Mouse (Mus musculus) thymus, adult 2 months (tissue): Measurements from ENCODE around the gene Pla2g15. TPM values are rescaled to one million over a fixed set of nuclear protein-coding genes. Genes with fewer than 3 reads are reported as not detected.

Experiments
- DNase-seq: peaks from one replicate; pipeline ENCODE4 v3.0.0; 2021
- H3K27ac ChIP-seq: fragments of 200-500 bp; 2 replicates; pipeline ENCODE4 v1.5.1; 2012; ENCODE audit warnings: low read length, control low read depth; ENCODE audit not compliant: control insufficient read depth, insufficient read depth
- H3K27me3 ChIP-seq: fragments of 200-500 bp; 2 replicates; pipeline ENCODE4 v1.6.1; 2012; ENCODE audit warnings: mild to moderate bottlenecking, low read length, moderate library complexity, mixed read lengths; ENCODE audit not compliant: control insufficient read depth, insufficient read depth
- H3K36me3 ChIP-seq: fragments of 200-500 bp; 2 replicates; pipeline ENCODE4 v1.6.1; 2012; ENCODE audit warnings: mild to moderate bottlenecking, low read length, moderate library complexity; ENCODE audit not compliant: control insufficient read depth, insufficient read depth
- H3K4me1 ChIP-seq: fragments of 200-500 bp; replicated peaks from 2 replicates; pipeline ENCODE4 v1.6.1; 2012; ENCODE audit warnings: low read length; ENCODE audit not compliant: control insufficient read depth, insufficient read depth
- H3K4me3 ChIP-seq: fragments of 200-500 bp; 2 replicates; pipeline ENCODE4 v1.5.1; 2012; ENCODE audit warnings: mild to moderate bottlenecking, low read length, control low read depth, moderate library complexity; ENCODE audit not compliant: control insufficient read depth, insufficient read depth
- CTCF ChIP-seq: fragments of 200-500 bp; IDR thresholded peaks from 2 replicates; pipeline ENCODE4 v1.5.1; 2012; ENCODE audit warnings: mild to moderate bottlenecking, control low read depth, low read length, moderate library complexity, borderline replicate concordance; ENCODE audit not compliant: control insufficient read depth, poor library complexity, insufficient read depth; ENCODE audit errors: extremely low read depth
- POLR2A ChIP-seq: fragments of 200-500 bp; IDR thresholded peaks from 2 replicates; pipeline ENCODE4 v1.6.1; 2012; ENCODE audit warnings: mild to moderate bottlenecking, low read length, control low read depth, moderate library complexity; ENCODE audit not compliant: control insufficient read depth, poor library complexity, insufficient read depth; ENCODE audit errors: extremely low read depth
- WGBS: fragments of 180-500 bp; shearing (Covaris S2); methylation state at CpG from one replicate; pipeline ENCODE4 v1.1.7; 2018; 5-methylcytosine and 5-hydroxymethylcytosine counted together
- polyA plus RNA-seq: library from polyadenylated mRNA; depleted of rRNA; stranded (reverse); fragments of >200 nt; gene quantifications from 2 replicates; pipeline ENCODE4 v1.2.3, GENCODE M21; 2012

Pla2g15 gene
- polyA plus RNA-seq, 1 experiment: 18.2 TPM

GRCm38 (mm10) chr8:106163251-106163650, 13.1 kb downstream of the Pla2g15 start:
- Histone ChIP-seq H3K4me3 (no peak overlapping the region), H3K27ac (no peak overlapping the region), H3K27me3 (no peaks in the 10 kb centered on the region), H3K4me1 (peaks cover 2% of the 10 kb centered on the region), H3K36me3 (peaks cover 11% of the 10 kb centered on the region)
- TF ChIP-seq POLR2A (no peak), CTCF (no peak)
- DNase-seq: no peak
- WGBS: 95% methylated on average over 9 of the region's 9 CpGs

DNA sequence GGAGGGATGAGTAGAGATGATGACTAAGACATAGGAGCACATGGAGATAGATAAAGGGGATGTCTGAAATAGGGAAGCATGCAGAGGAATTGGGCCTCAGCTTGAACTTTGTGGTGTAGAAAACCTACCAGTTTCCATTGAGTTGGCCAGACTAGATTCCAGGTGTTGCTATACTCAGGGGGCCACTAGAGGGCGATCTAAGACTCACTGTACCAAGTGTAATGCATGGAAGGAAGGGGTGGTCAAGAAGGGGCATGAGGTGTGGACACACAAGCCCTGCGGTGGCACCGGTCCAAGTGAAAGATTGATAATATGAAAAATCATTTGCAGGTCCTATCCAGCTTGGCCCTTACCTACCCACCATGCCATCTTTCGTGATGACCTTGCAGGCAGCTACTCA, 15.3 kb downstream of the Pla2g15 start:
- Histone ChIP-seq H3K27me3 (no peaks in the 10 kb centered on the region), H3K4me3 (no peak overlapping the region), H3K4me1 (peaks cover 9% of the 10 kb centered on the region), H3K36me3 (peaks cover 11% of the 10 kb centered on the region), H3K27ac (no peak overlapping the region)
- 62% methylated on average over 4 of the region's 4 CpGs for WGBS
- peak; percentile 74 for DNase-seq
- no peak for TF ChIP-seq POLR2A
- TF ChIP-seq CTCF: peak; percentile 49; the same call in 1 of the 2 replicates

DNA sequence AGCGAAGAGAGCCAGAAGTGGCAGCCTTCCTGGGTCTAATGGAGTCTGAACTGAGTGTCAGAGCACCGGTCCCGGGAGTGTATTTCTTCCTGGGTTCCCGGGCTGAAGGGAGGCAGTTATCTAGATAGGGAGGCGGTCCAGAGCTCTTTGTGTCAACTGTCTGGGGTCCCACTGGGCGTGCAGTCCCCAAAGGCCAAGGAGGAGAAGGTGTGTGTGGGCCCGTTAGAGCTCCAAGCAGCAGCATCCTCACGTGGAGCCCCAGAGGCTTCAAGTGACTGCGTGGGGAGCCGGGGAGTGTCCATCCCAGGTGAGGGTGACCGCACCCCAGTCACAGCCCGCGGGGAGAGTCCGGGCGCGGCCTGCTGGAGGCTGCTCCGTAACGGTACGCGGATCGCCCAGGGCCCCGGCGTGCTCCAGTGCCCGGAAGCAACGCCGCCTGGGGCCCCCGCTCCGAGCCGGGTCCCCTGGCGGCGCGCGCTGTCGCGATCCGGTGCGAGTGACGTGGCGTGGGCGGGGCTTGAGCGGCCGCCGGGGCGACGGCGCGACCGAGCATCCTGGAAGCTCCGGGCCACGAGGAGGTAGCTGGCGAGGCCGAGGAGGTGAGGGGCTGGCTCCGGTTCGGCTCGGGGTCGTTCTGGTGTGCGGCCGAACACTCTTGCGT, 18.3 kb downstream of the Pla2g15 start, which contains the start of gene Slc7a6:
Gene Slc7a6 (plus strand): TSS at position 502 of the 661 bp plus-strand sequence.
- Histone ChIP-seq H3K27me3 (no peaks in the 10 kb centered on the region), H3K4me3 (peak within 1 kb of the TSS; percentile 76), H3K4me1 (peaks cover 9% of the 10 kb centered on the region), H3K27ac (peak within 1 kb of the TSS; percentile 4; the same call in 1 of the 2 replicates), H3K36me3 (peaks cover 4% of the 10 kb centered on the region; the same call in 1 of the 2 replicates)
- TF ChIP-seq CTCF: peak; percentile 72; the same call in 1 of the 2 replicates
- peak; percentile 77 for TF ChIP-seq POLR2A
- WGBS: under 1% methylated on average over 59 of the region's 59 CpGs
- DNase-seq: peak; percentile 95

DNA sequence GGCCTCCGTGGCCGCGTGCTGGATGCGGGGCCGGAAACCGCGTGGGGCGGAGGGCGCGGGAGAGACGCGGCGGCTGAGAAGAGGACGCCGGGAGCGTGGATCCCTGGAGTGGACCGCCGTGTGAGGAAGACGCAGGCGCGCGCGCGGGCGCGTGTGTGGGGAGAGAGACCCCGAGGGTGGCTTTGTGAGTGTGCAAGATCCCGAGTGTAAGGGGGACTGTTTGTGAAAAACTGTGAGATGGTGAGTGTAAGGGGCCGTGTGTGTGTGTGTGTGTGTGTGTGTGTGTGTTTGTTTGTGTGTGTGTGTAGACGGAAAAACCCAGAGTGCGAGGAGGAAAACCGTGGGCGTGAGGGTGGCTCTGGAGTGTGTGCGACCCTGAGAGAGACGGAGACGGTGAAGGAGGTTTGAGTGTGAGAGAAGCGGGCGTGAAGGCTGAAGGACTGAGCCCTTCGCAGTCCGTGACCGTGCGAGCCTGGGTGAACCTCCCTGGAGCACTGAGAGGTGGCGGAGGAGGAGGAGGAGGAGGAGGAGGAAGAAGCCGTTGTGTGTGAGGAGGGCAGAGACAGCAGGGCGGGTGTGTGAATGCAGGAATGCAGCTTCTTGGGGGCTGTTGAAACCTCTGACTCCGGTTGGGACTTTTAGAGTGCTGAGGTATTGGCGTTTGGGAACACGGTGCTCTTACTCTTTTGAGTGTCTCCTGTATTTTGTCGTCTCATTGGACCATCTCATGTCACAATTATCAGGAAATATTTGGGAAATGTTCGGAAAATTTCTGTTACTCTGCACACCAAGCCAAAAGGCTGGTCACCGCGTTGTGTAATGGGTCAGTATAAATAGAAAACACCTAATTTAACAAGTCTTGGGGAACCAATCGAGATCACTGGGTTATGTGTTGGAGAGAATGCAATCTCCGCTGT, 19.1 kb downstream of the Pla2g15 start:
- peaks cover 9% of the 10 kb centered on the region for H3K4me1 ChIP-seq
- TF ChIP-seq CTCF (no peak), POLR2A (no peak)
- no peaks in the 10 kb centered on the region for H3K27me3 ChIP-seq
- no peaks in the 10 kb centered on the region for H3K36me3 ChIP-seq
- H3K27ac ChIP-seq: peak overlapping the region; percentile 4; the same call in 1 of the 2 replicates
- DNase-seq: peak; percentile 48
- peak overlapping the region; percentile 76 for H3K4me3 ChIP-seq
- WGBS: 2% methylated on average over 54 of the region's 54 CpGs

DNA sequence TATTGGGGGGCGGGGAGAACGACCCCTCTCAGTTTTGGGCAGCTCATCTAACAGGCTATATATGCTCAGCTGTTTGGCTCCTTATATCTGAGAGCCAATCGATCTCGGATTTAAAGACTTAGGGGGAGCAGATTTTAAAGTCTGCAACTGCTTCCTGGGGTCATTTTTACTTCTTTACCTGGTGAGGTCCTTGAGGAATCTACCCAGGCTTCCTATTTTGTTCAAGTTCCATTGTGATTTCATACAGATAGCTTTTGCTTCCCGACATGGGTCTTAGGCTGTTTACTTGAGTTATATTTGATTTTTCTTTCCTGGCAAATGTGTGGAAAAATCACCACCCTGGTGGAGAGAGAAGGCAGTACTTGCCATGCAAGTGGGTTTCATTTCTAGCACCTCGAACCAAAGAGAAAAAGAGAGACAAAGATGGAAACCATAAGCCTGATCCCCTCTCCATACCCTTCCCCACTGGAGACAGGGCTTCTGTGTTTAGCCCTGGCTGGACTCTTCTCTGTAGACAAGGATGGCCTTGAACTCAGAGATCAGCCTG, 19.8 kb downstream of the Pla2g15 start:
- H3K4me1 ChIP-seq: peaks cover 9% of the 10 kb centered on the region
- no peak overlapping the region for H3K27ac ChIP-seq
- no peak for DNase-seq
- H3K36me3 ChIP-seq: no peaks in the 10 kb centered on the region
- WGBS: 28% methylated on average over 6 of the region's 6 CpGs
- no peaks in the 10 kb centered on the region for H3K27me3 ChIP-seq
- H3K4me3 ChIP-seq: no peak overlapping the region
- no peak for TF ChIP-seq POLR2A
- no peak for TF ChIP-seq CTCF

DNA sequence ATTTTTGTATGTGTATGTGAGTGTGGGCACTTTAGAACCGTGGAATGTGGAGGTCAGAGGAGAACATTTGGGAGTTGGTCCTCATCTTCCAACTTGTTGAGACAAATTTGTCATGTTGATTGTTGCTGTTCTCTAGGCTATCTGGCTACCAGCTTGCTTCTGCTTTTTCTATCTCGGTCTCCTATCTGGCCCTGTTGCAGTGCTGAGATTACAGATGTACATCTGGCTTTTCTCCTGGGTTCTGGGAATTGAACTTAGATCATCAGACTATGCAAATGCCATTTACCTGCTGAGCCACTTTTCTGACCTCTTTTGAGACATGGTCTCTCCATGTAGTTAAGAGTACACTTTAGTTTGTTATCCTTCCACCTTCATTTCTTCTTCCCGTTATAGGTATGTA, 23.4 kb downstream of the Pla2g15 start:
- WGBS: 92% methylated on average over 3 of the region's 3 CpGs

More for the DNA sequence above, 23.4 kb downstream of the Pla2g15 start:
- Histone ChIP-seq H3K27ac (no peak overlapping the region), H3K4me3 (no peak overlapping the region), H3K36me3 (no peaks in the 10 kb centered on the region; the same call in 1 of the 2 replicates), H3K4me1 (peaks cover 5% of the 10 kb centered on the region), H3K27me3 (no peaks in the 10 kb centered on the region)
- TF ChIP-seq CTCF (no peak), POLR2A (no peak)
- DNase-seq: no peak
